Mouse (Mus musculus): ENCODE data around the gene Grik2.

DNA sequence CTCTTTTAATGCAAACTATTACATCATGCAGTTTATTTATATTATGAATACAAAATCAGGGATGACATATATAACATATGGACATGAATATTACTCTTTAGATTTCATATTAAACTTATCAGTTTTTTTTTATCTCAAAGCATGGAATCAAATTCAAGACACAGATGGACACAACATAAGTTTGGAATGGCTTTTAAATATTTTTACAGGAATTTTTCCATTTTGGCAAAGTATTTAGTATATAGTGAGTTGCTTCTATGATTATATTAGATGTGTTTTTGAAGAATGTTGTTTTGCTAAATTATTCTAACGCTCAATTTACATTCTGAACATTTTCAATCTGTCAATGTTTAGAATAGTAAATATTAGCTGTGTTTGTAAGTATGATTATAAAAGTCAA lies 291.3 kb downstream of the Grik2 start:
- no peak for TF ChIP-seq CTCF (IDR thresholded peaks at IDR 0.05; ENCODE audit: extremely low read depth, insufficient read depth, low read length)
- TF ChIP-seq POLR2A (IDR thresholded peaks at IDR 0.05; ENCODE audit: extremely low read depth, insufficient read depth, low read length): no peak
